Mouse (Mus musculus): ENCODE data around the gene Mrm3. TPM values are rescaled to one million over a fixed set of nuclear protein-coding genes. Genes with fewer than 3 reads are reported as not detected.

Gene Mrm3
- total RNA-seq, 2 experiments from 2014 or later: 3.2 to 4.2 TPM

DNA sequence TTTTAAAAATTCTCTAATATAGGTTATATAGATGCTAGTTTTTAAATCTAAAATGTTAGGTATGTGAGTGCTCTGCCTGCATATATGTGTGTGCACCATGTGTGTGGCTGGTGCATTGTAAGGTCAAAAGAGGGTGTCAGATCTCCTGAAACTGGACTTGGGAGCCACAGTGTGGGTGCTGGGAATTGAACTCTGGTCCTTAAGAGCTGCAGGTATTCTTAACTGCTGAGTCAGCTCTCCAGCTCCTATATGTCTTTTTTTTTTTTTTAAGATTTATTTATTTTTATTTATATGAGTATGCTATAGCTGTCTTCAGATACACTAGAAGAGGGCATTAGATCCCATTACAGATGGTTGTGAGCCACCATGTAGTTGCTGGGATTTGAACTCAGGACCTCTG lies 2.9 kb downstream of the Mrm3 start:
- ATAC-seq (replicated peaks; ENCODE audit: low FRiP score, poor library complexity, severe bottlenecking): no peak

DNA sequence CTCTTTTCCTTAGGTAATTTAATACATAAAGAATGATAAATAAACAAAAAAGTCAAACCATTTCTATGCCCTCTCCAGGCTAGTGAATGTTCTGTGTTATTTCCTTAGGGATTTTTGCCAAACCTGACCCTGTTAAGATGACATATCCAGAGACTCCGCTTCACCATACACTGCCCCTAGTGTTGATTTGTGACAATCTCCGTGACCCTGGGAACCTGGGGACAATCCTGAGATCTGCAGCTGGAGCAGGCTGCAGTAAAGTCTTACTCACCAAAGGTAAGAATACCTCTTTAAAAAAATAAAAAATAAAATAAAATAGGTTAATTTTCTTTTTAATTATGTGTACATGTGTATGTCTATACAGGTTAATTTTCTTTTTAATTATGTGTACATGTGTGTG lies 3.7 kb downstream of the Mrm3 start:
- ATAC-seq (replicated peaks; ENCODE audit: low FRiP score, poor library complexity, severe bottlenecking): no peak

- no peak for ATAC-seq (replicated peaks; ENCODE audit: low FRiP score, poor library complexity, severe bottlenecking)
These were observed 8.5 kb downstream of the Mrm3 start for GRCm38 (mm10) chr11:76252036-76252435.

DNA sequence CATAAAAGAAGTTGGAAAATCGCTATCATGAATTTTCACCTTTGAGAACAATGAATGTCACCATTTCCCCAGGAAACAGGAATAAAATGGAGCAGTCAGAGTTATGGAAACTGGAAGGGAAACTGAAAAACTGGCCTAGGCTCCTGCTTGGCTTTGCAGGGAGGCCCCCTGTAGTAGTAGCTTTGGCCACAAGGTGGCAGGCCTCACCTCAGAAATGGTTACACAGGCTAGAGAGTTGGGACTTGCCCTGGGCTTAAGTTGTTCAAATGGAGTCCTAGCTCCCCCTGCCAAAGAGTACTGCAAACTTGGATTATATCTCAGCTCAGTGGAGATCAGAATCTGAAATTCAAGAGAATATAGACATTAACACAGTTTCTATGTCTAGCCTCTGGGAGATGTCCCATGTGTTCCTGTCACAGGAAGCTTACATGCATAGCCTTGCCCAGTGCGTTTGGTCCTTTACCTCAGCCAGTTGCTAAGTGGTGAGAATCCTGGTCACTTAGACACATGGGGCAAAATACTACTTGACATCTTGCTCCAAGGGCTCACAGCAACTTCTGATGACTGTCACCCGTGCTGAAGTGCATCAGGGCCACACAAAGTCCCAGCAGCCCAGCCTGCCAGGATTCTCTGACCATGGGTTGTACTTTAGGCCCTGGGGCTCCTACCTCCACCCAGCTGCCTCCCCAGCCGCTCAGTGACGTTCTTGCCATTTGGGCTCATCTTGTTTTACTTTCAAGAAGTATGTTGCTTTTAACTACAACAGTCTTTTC lies 9.8 kb downstream of the Mrm3 start:
- ATAC-seq (replicated peaks; ENCODE audit: low FRiP score, poor library complexity, severe bottlenecking): peak; percentile 86

- no peak for ATAC-seq (replicated peaks; ENCODE audit: low FRiP score, poor library complexity, severe bottlenecking)
These were observed 10.4 kb downstream of the Mrm3 start for GRCm38 (mm10) chr11:76253918-76254264.

GRCm38 (mm10) chr11:76255431-76256001 lies 12.0 kb downstream of the Mrm3 start:
- no peak for ATAC-seq (replicated peaks; ENCODE audit: low FRiP score, poor library complexity, severe bottlenecking)

DNA sequence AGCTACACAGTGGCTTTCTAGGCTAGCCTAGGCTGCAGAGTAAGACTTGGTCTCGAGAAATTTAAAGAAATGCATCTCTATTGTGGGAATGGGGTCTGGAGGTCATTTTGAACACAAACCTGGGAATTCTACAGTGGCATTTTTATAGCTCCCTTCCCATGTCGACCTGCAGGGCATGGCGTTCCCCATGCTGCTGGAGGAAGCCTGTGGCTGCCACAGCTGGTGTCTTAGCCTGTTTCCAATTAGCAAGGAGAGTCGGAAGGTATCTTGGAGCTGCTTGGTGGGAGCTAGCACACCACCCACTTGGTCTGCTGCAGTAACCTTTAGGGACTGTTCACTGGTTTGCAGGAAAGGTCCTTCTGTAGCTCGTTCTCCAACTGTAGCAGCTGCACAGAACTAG lies 12.6 kb downstream of the Mrm3 start:
- ATAC-seq (replicated peaks; ENCODE audit: low FRiP score, poor library complexity, severe bottlenecking): no peak

DNA sequence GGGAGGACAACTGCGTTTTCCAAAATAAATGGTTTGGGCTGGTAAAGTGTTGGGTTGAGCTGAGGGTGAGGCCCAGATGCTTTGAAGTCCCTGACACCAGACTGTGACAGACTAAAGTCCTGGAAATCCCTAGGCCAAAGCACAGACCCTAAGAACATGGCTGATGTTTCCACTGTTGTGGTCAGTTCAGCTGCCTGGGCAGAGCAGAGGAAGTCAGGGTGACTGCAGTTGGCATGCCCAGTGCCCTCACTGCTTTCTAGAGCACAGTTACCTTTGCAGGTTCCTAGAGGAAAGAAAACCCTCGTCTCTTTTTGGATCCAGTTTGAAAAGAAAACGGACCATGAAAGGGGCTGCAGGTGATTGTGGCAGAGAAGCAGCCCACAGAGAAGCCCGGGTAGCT lies 13.9 kb downstream of the Mrm3 start:
- ATAC-seq (replicated peaks; ENCODE audit: low FRiP score, poor library complexity, severe bottlenecking): no peak

DNA sequence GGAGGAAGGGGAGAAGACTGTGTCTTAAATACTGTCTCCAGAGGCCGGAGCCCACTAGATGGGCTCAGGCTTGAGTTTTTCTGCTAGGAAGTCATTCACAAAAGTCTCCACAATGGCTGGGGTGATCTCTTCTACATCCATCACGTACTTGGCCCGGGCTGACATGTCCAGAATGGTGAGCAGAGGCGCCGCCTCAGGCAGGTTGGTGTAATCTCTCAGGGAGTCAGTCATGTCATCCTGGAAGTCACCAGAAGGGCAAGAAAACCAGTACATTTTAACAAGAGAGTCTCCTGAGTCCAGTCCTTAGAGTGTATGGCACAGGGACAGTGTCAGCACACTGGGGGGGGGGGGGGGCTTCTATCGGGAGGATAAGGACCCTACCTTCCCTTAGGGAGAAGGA lies 15.0 kb downstream of the Mrm3 start:
- no peak for ATAC-seq (replicated peaks; ENCODE audit: low FRiP score, poor library complexity, severe bottlenecking)

DNA sequence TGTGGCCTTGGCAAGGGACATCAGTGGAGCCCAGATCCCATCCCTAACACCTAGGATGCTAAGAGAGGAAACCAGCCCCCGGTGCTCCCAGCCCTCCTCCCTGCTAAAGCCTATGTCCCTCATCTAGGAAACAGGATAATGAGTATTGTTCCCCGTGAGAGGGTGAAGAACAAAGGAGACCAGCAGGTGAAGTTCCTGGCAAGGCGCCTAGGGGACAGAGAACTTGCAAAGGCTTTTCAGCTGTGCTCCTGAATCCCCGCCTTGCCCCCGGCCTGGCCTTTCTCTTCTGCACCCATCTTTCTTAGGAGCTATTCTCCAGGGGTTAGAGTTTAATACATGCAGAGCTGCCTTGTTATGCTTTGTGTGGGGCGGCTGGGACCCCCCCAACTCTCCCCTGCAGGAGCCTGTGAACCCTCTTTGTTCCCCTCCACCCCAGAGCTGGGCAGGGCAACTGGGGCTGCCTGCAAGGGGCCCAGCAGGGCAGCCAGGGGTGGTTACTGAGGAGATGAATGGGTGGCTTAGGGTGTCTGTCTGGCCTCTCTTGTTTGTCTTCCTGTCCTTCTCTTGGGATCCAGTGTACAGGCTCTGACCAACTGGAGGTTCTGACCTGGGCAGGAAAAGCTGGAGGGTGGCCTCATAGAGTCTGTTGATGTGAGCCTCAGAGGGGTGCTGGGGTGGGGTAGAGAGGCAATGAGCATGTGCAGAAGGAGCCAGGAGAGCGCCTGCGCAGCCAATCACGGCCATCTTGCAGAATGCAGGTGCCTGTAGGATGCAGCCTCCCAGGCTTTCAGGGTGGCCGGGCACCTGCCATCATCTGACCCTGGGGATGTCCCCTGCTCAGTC lies 16.9 kb downstream of the Mrm3 start:
- no peak for ATAC-seq (replicated peaks; ENCODE audit: low FRiP score, poor library complexity, severe bottlenecking)

DNA sequence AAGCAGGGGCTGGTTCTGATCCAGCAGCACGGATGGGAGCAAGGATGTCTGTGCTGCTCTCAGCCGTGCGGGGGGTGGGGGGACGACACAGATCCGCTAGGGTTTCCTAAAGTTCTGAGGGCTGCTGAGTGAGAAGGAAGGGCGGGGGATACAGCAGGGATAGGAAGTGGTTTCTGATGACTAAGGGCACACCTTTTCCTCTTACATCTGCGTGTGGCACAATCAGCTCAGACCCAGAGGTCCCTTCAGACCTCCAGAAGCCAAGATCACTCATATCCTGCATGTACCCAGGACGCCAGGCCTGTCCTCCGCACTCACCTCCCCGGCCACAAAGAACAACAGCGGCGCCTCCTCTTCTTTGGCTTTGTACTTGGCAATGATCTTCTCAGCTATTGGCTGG lies 17.7 kb downstream of the Mrm3 start:
- ATAC-seq (replicated peaks; ENCODE audit: low FRiP score, poor library complexity, severe bottlenecking): no peak

- ATAC-seq (replicated peaks; ENCODE audit: low FRiP score, poor library complexity, severe bottlenecking): no peak
These were observed 19.3 kb downstream of the Mrm3 start for GRCm38 (mm10) chr11:76262611-76263351.

- no peak for ATAC-seq (replicated peaks; ENCODE audit: low FRiP score, poor library complexity, severe bottlenecking)
These were observed 24.0 kb downstream of the Mrm3 start for GRCm38 (mm10) chr11:76267550-76267949.

- ATAC-seq (replicated peaks; ENCODE audit: low FRiP score, poor library complexity, severe bottlenecking): no peak
These were observed 24.5 kb downstream of the Mrm3 start for GRCm38 (mm10) chr11:76268001-76268459.

- no peak for ATAC-seq (replicated peaks; ENCODE audit: low FRiP score, poor library complexity, severe bottlenecking)
These were observed 25.1 kb downstream of the Mrm3 start for GRCm38 (mm10) chr11:76268521-76269065.

- no peak for ATAC-seq (replicated peaks; ENCODE audit: low FRiP score, poor library complexity, severe bottlenecking)
These were observed 28.9 kb downstream of the Mrm3 start for GRCm38 (mm10) chr11:76272440-76272839.

- no peak for ATAC-seq (replicated peaks; ENCODE audit: low FRiP score, poor library complexity, severe bottlenecking)
These were observed 35.7 kb downstream of the Mrm3 start for GRCm38 (mm10) chr11:76278960-76279852.

- ATAC-seq (replicated peaks; ENCODE audit: low FRiP score, poor library complexity, severe bottlenecking): no peak
These were observed 36.5 kb downstream of the Mrm3 start for GRCm38 (mm10) chr11:76279971-76280370.

GRCm38 (mm10) chr11:76283841-76284240 lies 40.3 kb downstream of the Mrm3 start:
- ATAC-seq (replicated peaks; ENCODE audit: low FRiP score, poor library complexity, severe bottlenecking): no peak

Measured in erythroblast, adult 5-6 weeks (primary cell).